Mouse (Mus musculus): ENCODE measurements around the gene Dedd.
A peak's percentile ranks its signal among the peaks of the same experiment; 100 is the strongest.
"Not testable (repeated sequence)": the region's sequence is repeated elsewhere in the genome, so short reads cannot be mapped to it uniquely, and the experiment has no call there.

The Dedd gene

GRCm38 (mm10) chr1:171328839-171329432, at the start of gene Dedd:
Dedd (plus strand) TSS chr1:171329145.
- DNase-seq, result peak; percentile 90 to 95

- no peak for DNase-seq
These were observed 49.2 kb upstream of the Dedd start for GRCm38 (mm10) chr1:171279721-171280120.

- peak in 1 of 2 experiments; percentile 50 for DNase-seq
These were observed 48.6 kb upstream of the Dedd start for GRCm38 (mm10) chr1:171280250-171280915.

- DNase-seq, result peak; percentile 86 to 93
These were observed 47.9 kb upstream of the Dedd start, which contains the start of gene Ppox for GRCm38 (mm10) chr1:171280916-171281527. Ppox (minus strand) TSS chr1:171281186.

- DNase-seq, result peak; percentile 91 to 93
These were observed 47.4 kb upstream of the Dedd start for GRCm38 (mm10) chr1:171281528-171281923.

GRCm38 (mm10) chr1:171282086-171282805, 46.7 kb upstream of the Dedd start:
- no peak for DNase-seq

GRCm38 (mm10) chr1:171283188-171284160, 45.5 kb upstream of the Dedd start:
- DNase-seq, result no peak

- DNase-seq, result no peak
These were observed 44.5 kb upstream of the Dedd start for GRCm38 (mm10) chr1:171284491-171284890.

- DNase-seq, result no peak
These were observed 43.7 kb upstream of the Dedd start for GRCm38 (mm10) chr1:171285096-171285892.

- no peak for DNase-seq
These were observed 42.4 kb upstream of the Dedd start for GRCm38 (mm10) chr1:171286517-171286916.

- DNase-seq, result peak; percentile 95 to 97
These were observed 41.5 kb upstream of the Dedd start, which contains the start of gene Usp21 for GRCm38 (mm10) chr1:171287136-171288081. Usp21 (minus strand) TSS chr1:171287991.

GRCm38 (mm10) chr1:171288328-171288727, 40.6 kb upstream of the Dedd start:
- DNase-seq, result no peak

GRCm38 (mm10) chr1:171293351-171293750, 35.6 kb upstream of the Dedd start:
- DNase-seq, result no peak

- DNase-seq, result no peak
These were observed 35.0 kb upstream of the Dedd start for GRCm38 (mm10) chr1:171293906-171294297.

GRCm38 (mm10) chr1:171294298-171295062, 34.5 kb upstream of the Dedd start, which contains the start of gene Ufc1:
Ufc1 (minus strand) TSS chr1:171295024.
- DNase-seq, result peak; percentile 83 to 91

- DNase-seq, result no peak
These were observed 33.9 kb upstream of the Dedd start for GRCm38 (mm10) chr1:171295063-171295402.

GRCm38 (mm10) chr1:171298226-171298625, 30.7 kb upstream of the Dedd start:
- DNase-seq, result no peak

GRCm38 (mm10) chr1:171306157-171306556, 22.8 kb upstream of the Dedd start:
- DNase-seq, result not testable (repeated sequence)

GRCm38 (mm10) chr1:171309321-171309720, 19.6 kb upstream of the Dedd start:
- DNase-seq, result no peak
